24 mouse cellular contexts compared by ENCODE assay signal in genomic region chr6:109874187-109874586, GRCm38 (mm10).
DNase-seq lines count a peak whose midpoint lies in the region; ATAC-seq and TF ChIP-seq lines count a peak whose summit lies in the region.
"Had no signal": no experiment of that assay in that cellular context is flagged by ENCODE, and none has a peak within 500 bp of the region (broad histone marks: within the 10 kb centered on the region; RNA-seq: fewer than 3 reads in every experiment).

No protein-coding gene starts in this region.

- no peak overlapping the region for H3K4me2 ChIP-seq in embryonic facial prominence, embryonic 14.5 days (ENCODE audit: low read depth, low read length)
- no peak overlapping the region for H3K4me2 ChIP-seq in neural tube, embryonic 11.5 days (ENCODE audit: low read depth)
- H3K4me2 ChIP-seq in myocyte (ENCODE audit: low read depth): peak overlapping the region; percentile 58
- H3K4me2 ChIP-seq: liver, embryonic 15.5 days; lung, embryonic 15.5 days had no signal

- no peaks in the 10 kb centered on the region for H3K27me3 ChIP-seq in embryonic facial prominence, embryonic 14.5 days (replicated peaks; ENCODE audit: control insufficient read depth, insufficient read depth, low read length)
- no peaks in the 10 kb centered on the region for H3K27me3 ChIP-seq in embryonic facial prominence, embryonic 10.5 days (replicated peaks; ENCODE audit: low read depth, poor library complexity, severe bottlenecking)
- no peaks in the 10 kb centered on the region for H3K27me3 ChIP-seq in neural tube, embryonic 11.5 days (ENCODE audit: control insufficient read depth, insufficient read depth, low read length)
- H3K27me3 ChIP-seq in myocyte (ENCODE audit: control insufficient read depth, insufficient read depth, insufficient read length): no peaks in the 10 kb centered on the region
- H3K27me3 ChIP-seq: liver, embryonic 15.5 days; lung, embryonic 15.5 days; megakaryocyte, embryonic 14.5 days had no signal

- intact Hi-C loops in left cerebral cortex, postnatal 10 days (cut with DNase I): no loop called here

- ATAC-seq in embryonic facial prominence, embryonic 14.5 days (ENCODE audit: low read depth): no peak
- peak; percentile 84 for ATAC-seq in neural tube, embryonic 11.5 days (ENCODE audit: insufficient read depth, low FRiP score, low TSS enrichment)
- ATAC-seq: CD4-positive, CD25-positive, alpha-beta regulatory T cell, adult 4 months; forebrain, embryonic 16.5 days; intestine, embryonic 16.5 days had no signal

- no peak overlapping the region for H3K4me3 ChIP-seq in embryonic facial prominence, embryonic 14.5 days (ENCODE audit: low read depth, low read length)
- no peak overlapping the region for H3K4me3 ChIP-seq in embryonic facial prominence, embryonic 10.5 days
- no peak overlapping the region for H3K4me3 ChIP-seq in neural tube, embryonic 11.5 days (ENCODE audit: low read depth, low read length)
- no peak overlapping the region for H3K4me3 ChIP-seq in myocyte
- H3K4me3 ChIP-seq: forebrain, embryonic 10.5 days; heart, embryonic 10.5 days; left cerebral cortex, adult 2 months; limb, embryonic 10.5 days; liver, embryonic 15.5 days; lung, embryonic 15.5 days; megakaryocyte, embryonic 14.5 days had no signal

- H3K9me3 ChIP-seq in embryonic facial prominence, embryonic 14.5 days (ENCODE audit: control insufficient read depth, low read length): no peaks in the 10 kb centered on the region
- H3K9me3 ChIP-seq in embryonic facial prominence, embryonic 10.5 days: no peaks in the 10 kb centered on the region
- H3K9me3 ChIP-seq in neural tube, embryonic 11.5 days (ENCODE audit: control insufficient read depth, low read length): no peaks in the 10 kb centered on the region
- H3K9me3 ChIP-seq: forebrain, embryonic 10.5 days; heart, embryonic 10.5 days; limb, embryonic 10.5 days; liver, embryonic 15.5 days; lung, embryonic 15.5 days had no signal

- H3K36me3 ChIP-seq in embryonic facial prominence, embryonic 14.5 days (ENCODE audit: control insufficient read depth, insufficient read depth, low read length): no peaks in the 10 kb centered on the region
- no peaks in the 10 kb centered on the region for H3K36me3 ChIP-seq in embryonic facial prominence, embryonic 10.5 days (replicated peaks)
- H3K36me3 ChIP-seq in neural tube, embryonic 11.5 days (ENCODE audit: control insufficient read depth, insufficient read depth, low read length): no peaks in the 10 kb centered on the region
- H3K36me3 ChIP-seq in myocyte (ENCODE audit: control insufficient read depth, insufficient read depth): no peaks in the 10 kb centered on the region
- H3K36me3 ChIP-seq: forebrain, embryonic 10.5 days; heart, embryonic 10.5 days; limb, embryonic 10.5 days; liver, embryonic 15.5 days; lung, embryonic 15.5 days had no signal

- no peaks in the 10 kb centered on the region for H3K79me2 ChIP-seq in myocyte (ENCODE audit: control insufficient read depth, insufficient read depth)

- no peak for TF ChIP-seq POLR2A in myocyte (IDR thresholded peaks at IDR 0.05; ENCODE audit: insufficient read length, low read depth)

- no peak overlapping the region for H3K9ac ChIP-seq in embryonic facial prominence, embryonic 14.5 days (ENCODE audit: low read depth, low read length)
- H3K9ac ChIP-seq in neural tube, embryonic 11.5 days (ENCODE audit: low read length): no peak overlapping the region
- H3K9ac ChIP-seq: liver, embryonic 15.5 days; lung, embryonic 15.5 days had no signal

- DNase-seq in embryonic facial prominence, embryonic 14.5 days (ENCODE audit: low spot score): peak; percentile 7
- no peak for DNase-seq in embryonic facial prominence, embryonic 10.5 days (ENCODE audit: low spot score)
- DNase-seq in neural tube, embryonic 11.5 days (ENCODE audit: low spot score): peak; percentile 21
- DNase-seq in neural tube, embryonic 10.5 days (ENCODE audit: extremely low spot score, low spot score): no peak
- no peak for DNase-seq in left cerebral cortex, postnatal 10 days (ENCODE audit: extremely low spot score in 1 of 2, low spot score in 2 of 2)
- no peak for DNase-seq in right cerebral cortex, postnatal 4 days
- DNase-seq: adrenal gland, postnatal 25 days; gastrocnemius, postnatal 10 days; liver; lung, postnatal 36 days; spleen, adult 18-20 months; thymus, postnatal 14 days had no signal

- H3K27ac ChIP-seq in embryonic facial prominence, embryonic 14.5 days (replicated peaks; ENCODE audit: low read depth, low read length): no peak overlapping the region
- H3K27ac ChIP-seq in embryonic facial prominence, embryonic 10.5 days (replicated peaks): no peak overlapping the region
- no peak overlapping the region for H3K27ac ChIP-seq in neural tube, embryonic 11.5 days (ENCODE audit: low read depth, low read length)
- H3K27ac ChIP-seq: forebrain, embryonic 10.5 days; heart, embryonic 10.5 days; kidney, postnatal 0 days; left cerebral cortex, adult 2 months; limb, embryonic 10.5 days; liver, embryonic 15.5 days; lung, embryonic 15.5 days had no signal

- WGBS in embryonic facial prominence, embryonic 14.5 days: 82% methylated on average over 2 of the region's 2 CpGs
- 90% methylated on average over 2 of the region's 2 CpGs for WGBS in embryonic facial prominence, embryonic 10.5 days
- 46% methylated on average over 2 of the region's 2 CpGs for WGBS in neural tube, embryonic 11.5 days

- no peaks in the 10 kb centered on the region for H3K4me1 ChIP-seq in embryonic facial prominence, embryonic 14.5 days (ENCODE audit: control insufficient read depth, insufficient read depth, low read length)
- H3K4me1 ChIP-seq in embryonic facial prominence, embryonic 10.5 days: no peaks in the 10 kb centered on the region
- no peaks in the 10 kb centered on the region for H3K4me1 ChIP-seq in neural tube, embryonic 11.5 days (ENCODE audit: control insufficient read depth, insufficient read depth, low read length)
- H3K4me1 ChIP-seq: forebrain, embryonic 10.5 days; heart, embryonic 10.5 days; limb, embryonic 10.5 days; liver, embryonic 15.5 days; lung, embryonic 15.5 days; megakaryocyte, embryonic 14.5 days had no signal

- H3ac ChIP-seq in myocyte (ENCODE audit: control insufficient read depth, insufficient read length): no peak overlapping the region

TF ChIP-seq in myocyte, 11 proteins besides CTCF, POLR2A, EP300 and RAD21:
- TF ChIP-seq E2F4 (IDR thresholded peaks at IDR 0.05; ENCODE audit: insufficient read depth) (no peak), POLR2AphosphoS2 (IDR thresholded peaks at IDR 0.05; ENCODE audit: insufficient read length, low read depth) (no peak), SRF (IDR thresholded peaks at IDR 0.05; ENCODE audit: control insufficient read depth, insufficient read length, low read depth) (no peak), MAX (IDR thresholded peaks at IDR 0.05; ENCODE audit: low read depth) (no peak), USF1 (IDR thresholded peaks at IDR 0.05; ENCODE audit: low read depth) (no peak), TCF3 (IDR thresholded peaks at IDR 0.05; ENCODE audit: insufficient read length, low read depth) (no peak), MYOD1 (IDR thresholded peaks at IDR 0.05; ENCODE audit: control insufficient read depth in 1 of 3, insufficient read length in 2 of 3, low read depth in 2 of 3) (no peak), REST (IDR thresholded peaks at IDR 0.05; ENCODE audit: insufficient read depth, insufficient read length) (no peak), TCF12 (IDR thresholded peaks at IDR 0.05; ENCODE audit: insufficient read depth, poor library complexity, severe bottlenecking) (no peak), MYOG (IDR thresholded peaks at IDR 0.05; ENCODE audit: control insufficient read depth in 1 of 3, insufficient read depth in 1 of 3, insufficient read length in 2 of 3, low read depth in 2 of 3) (no peak), CEBPB (IDR thresholded peaks at IDR 0.05; ENCODE audit: insufficient read depth, poor library complexity, severe bottlenecking) (no peak)

Comparison
In these comparisons a context has a peak if more than half of its experiments do, and no peak if none do; other contexts are left out.
1. DNase-seq: peak in embryonic facial prominence, embryonic 14.5 days (single experiment) and neural tube, embryonic 11.5 days (single experiment); none in embryonic facial prominence, embryonic 10.5 days (single experiment), neural tube, embryonic 10.5 days (single experiment), left cerebral cortex, postnatal 10 days (0 of 2) and right cerebral cortex, postnatal 4 days (single experiment).